Mouse (Mus musculus): ENCODE results near the gene Taf4.

DNA sequence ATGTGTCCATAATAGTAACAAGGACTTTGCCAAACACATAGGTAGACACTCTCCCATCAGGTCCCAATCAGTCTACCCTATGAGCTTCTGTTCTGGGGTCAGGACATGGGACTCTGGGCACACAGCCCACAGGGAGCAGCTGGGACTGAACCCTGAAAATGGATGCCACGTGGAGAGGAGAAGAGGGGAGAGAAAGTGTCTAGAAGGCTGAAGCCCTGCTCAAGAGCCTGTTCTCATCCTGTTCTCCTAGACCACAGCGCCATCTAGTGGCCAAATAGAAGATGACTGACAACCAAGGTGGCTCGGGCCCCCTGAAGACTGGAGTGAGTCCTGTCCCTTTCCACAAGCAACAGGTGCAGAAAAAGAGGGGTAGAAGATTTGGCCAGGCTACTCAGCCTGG is 101.3 kb downstream of the Taf4 start:
- TF ChIP-seq CTCF (conservative IDR thresholded peaks at IDR 0.05; ENCODE audit: insufficient read depth, insufficient read length, low read depth, low read length) (peak; percentile 85), POLR2A (IDR thresholded peaks at IDR 0.05; ENCODE audit: low read depth, low read length) (no peak)

Measured in kidney, adult 2 months (tissue).